Mouse (Mus musculus) embryo, embryonic 10.5 days (tissue): ENCODE measurements around the gene Ube2h.

Experiments used
- DNase-seq: peaks from one replicate; pipeline ENCODE4 v3.0.0-alpha.2; 2015; ENCODE audit warnings: low spot score

The Ube2h gene

DNA sequence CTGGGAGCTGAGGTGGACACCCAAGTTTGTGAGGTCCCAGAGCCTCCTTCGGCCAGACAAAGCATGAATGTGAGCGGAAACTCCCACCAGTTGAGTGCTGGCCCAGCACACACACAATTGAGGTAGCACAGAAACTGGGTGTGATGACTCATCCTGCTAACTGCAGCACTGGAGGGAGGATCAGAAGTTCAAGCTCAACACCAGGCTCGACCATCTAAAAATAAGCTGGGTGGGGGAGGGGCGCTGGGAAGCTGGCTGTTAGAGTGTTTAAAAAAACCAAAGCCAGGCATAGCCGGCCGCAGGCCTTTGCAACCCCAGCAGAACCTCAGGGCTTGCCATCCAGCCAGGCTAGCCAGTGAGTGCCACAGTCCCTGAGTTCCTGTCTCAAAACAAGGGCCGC, 142.2 kb downstream of the Ube2h start:
- DNase-seq: peak; percentile 36

DNA sequence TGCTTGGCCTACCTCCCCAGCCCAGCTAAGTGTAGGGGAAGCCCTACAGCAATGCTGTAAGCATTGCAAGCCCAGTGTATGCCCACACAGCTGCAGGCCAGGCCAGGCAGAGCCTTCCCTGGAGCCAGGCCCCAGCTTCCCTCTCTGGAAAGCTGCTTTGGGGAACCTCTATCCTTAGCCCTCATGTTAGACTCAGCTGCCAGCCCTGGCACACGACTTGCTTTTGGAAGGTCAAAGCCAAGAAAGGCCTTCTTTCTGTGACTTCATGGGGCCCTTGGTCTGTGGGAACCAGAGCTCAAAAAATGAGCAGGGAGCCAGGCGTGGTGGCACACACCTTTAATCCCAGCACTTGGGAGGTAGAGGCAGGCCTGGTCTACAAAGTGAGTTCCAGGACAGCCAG, 142.7 kb downstream of the Ube2h start:
- DNase-seq: no peak
